Mouse (Mus musculus) urinary bladder, postnatal 4 days (tissue): ENCODE data around the gene Ppp1r14c.
A peak's percentile ranks its signal among the peaks of the same experiment; 100 is the strongest.

Experiments
- DNase-seq, 2 experiments: peaks; one replicate each; pipeline ENCODE4 v3.0.0; 2021 to 2022; ENCODE audit warnings: low spot score in 2 of 2

Gene Ppp1r14c

GRCm38 (mm10) chr10:3366036-3366869, at the start of gene Ppp1r14c:
Gene Ppp1r14c, plus strand, starts transcription at chr10:3366057.
- peak; percentile 20 to 59 for DNase-seq

- DNase-seq = no peak
Observed at GRCm38 (mm10) chr10:3321406-3321805, 44.5 kb upstream of the Ppp1r14c start.

- DNase-seq = no peak
Observed at GRCm38 (mm10) chr10:3325447-3325846, 40.4 kb upstream of the Ppp1r14c start.

- peak; percentile 34 to 72 for DNase-seq
Observed at GRCm38 (mm10) chr10:3332880-3333279, 33.0 kb upstream of the Ppp1r14c start.

DNA sequence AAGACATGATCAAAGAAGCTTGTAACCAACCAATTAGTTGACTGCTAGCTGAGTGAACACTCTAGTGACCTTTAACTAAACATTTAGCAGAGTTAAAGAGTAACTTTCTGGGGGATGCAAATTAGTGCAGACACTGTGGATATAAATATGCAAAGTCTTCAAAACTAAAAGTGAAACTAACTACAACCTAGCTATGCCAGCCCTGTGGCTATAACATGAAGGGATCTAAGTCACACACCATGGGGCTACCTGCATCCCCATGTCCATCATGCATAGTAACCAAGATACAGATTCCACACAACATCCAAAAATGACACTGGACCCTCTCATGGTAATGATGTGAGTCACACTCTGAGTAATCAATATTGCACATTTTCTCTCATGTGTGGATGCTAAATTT, 31.3 kb upstream of the Ppp1r14c start:
- DNase-seq = no peak

GRCm38 (mm10) chr10:3336729-3337329, 29.0 kb upstream of the Ppp1r14c start:
- DNase-seq = no peak

DNA sequence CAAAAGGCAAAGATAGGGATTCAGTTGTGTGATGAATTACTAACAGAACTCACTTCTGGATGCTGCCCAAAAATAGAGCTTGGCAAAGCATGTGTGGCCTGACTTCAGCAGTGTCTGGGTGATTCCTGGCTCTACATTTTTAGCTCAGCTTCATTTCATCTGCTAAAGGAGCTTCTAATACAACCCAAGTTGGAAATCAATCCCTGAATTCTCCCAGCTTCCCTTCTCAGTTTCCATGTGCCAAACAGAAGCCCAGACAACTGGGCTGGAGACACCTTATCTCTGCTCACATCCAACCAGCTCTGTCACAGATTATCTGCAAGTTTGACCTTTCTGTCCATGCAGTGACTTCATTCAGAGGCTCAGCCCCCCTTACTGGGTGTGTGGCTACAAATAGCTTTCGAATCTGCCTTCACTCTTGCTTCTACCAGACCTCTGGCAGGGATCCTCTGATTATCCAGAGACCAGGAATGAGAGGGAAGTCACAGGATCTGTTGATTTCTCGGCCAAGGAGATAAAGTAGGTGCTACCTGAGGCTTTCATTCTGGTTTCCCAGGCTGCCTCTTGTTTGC, 28.4 kb upstream of the Ppp1r14c start:
- no peak for DNase-seq

DNA sequence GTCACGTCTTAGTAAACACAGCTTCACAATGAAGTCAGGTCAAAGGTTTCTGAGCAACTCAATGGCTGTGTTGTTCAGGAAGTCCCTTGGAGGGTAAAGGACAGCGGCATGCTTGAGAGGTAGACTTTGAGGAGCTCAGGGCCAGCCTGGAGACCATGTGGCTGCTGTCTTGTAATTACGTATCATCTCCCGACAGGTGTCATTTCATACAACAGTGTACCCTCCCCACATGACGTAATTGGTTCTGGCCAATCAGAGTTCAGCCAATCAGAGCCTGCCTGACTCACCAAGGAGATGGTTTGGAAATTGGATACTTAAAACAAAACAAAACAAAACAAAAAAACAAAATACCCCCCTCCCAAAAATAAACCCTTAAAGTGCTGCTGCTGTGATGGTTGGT, 20.2 kb upstream of the Ppp1r14c start:
- no peak for DNase-seq

DNA sequence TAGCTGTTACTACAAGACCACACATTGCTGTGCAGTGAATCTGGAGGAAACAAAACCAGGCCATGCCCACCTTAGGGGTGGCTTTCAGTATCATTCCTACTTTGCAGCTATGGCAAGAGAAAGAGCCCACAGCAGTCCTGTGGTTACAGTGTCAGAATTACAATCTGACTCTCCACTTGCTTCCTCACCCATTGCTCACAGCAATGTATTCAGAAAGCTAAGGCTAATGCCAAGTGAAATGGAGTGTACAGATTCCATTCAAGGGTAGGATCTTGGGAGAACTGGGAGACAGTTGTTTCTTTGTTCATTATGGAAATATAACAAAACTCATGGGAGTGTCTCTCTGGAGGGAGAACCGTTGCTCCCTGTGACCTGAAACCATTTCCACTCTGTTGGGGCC, 6.3 kb upstream of the Ppp1r14c start:
- DNase-seq = no peak

GRCm38 (mm10) chr10:3365671-3366035, 204 bp upstream of the Ppp1r14c start:
- no peak for DNase-seq

DNA sequence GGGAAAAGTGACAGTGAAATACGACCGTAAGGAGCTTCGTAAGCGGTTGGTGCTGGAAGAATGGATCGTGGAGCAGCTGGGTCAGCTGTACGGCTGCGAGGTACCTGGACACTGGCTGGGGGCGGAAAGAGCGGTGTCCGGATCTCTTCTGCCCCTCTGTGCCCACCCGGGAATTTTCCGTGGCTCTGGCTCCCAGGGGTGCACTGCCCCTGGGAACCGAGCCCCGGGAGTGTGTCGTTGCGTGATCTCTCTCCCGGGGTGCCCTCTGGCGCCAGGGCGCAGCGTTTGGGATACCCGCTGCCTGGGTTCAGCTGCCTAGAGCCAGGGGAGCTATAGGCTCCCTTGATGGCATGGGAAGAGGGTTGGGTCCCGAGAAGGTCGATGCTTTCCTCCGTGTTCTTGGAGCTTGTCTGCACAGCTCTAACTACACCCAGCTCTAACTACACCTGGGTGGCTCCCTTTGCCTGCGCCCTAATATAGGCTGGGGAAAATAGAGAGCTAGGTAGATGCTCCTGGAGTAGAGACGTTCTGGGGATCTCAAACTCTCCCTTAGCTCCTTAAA, 1.1 kb downstream of the Ppp1r14c start:
- DNase-seq = no peak

- DNase-seq = no peak
Observed at GRCm38 (mm10) chr10:3367440-3367839, 1.6 kb downstream of the Ppp1r14c start.

GRCm38 (mm10) chr10:3383176-3383575, 17.3 kb downstream of the Ppp1r14c start:
- no peak for DNase-seq

GRCm38 (mm10) chr10:3392251-3392650, 26.4 kb downstream of the Ppp1r14c start:
- no peak for DNase-seq

- DNase-seq = no peak
Observed at GRCm38 (mm10) chr10:3393548-3393947, 27.7 kb downstream of the Ppp1r14c start.

DNA sequence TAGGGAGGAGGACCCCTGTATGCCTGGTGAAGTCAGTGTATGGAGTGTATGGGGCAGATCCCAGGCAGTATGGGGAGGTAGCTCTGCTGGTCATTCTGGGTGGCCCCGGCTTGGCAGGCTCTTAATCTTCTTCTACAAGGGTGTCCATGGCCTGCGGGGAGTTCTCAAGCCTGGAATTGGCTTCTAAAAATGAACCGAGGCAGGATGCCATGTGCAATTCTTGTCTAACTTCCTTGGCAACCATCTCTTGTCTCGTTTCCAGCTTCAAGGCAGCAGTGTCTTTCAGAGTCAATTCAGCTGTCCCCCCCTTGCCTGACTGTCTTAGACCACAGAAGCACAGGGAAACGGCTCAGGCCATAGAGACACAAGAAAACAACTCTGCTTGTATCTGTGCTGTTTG, 28.3 kb downstream of the Ppp1r14c start:
- peak in 1 of 2 experiments; percentile 26 for DNase-seq

- no peak for DNase-seq
Observed at GRCm38 (mm10) chr10:3394671-3395288, 28.9 kb downstream of the Ppp1r14c start.

DNA sequence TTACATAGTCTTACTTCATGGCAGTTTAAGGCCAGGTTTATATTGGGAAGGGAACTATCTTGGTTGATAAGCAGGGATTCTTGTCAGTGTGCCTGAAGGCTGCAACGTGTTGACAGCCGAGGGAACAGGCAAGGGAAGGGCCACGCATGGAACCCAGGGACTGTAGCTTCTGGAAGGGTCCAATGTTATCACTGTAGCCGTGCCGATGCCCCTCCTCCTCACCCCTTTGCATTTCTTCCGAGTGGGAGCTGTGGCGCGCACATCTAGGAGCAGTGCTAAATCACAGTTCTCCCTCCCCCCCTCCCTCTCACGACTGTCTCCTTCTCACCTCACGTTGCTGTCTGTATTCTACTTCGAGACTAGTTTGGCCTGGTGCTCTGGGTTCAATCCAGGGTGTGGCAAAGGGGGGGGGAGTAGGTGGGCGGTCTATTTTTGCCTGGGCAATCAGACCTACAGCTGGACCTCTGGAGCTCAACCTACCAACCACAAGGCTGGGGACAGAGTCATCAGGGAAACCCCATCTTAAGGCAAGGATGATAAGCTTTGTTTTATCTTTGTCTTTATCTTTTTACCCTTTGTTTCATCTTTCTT, 29.6 kb downstream of the Ppp1r14c start:
- DNase-seq = no peak

- no peak for DNase-seq
Observed at GRCm38 (mm10) chr10:3396008-3396795, 30.3 kb downstream of the Ppp1r14c start.

DNA sequence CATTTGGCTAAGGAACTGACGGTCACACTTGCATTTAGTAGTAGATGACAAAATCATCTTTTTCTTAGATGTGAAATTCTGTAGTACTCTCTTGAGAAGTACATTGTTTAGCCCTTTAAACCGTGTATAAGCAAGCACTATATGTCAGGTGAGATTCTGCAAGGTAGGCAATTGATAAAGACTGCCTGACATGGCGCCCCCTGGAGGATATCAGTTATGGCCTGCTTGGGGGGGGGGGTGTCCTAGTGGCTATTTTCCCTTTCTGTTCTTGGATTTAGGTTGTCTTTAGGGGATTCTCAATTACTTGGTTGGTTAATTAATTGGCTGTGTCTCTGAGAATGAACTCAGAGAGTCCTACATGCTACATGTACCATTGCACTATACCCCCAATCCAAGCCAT, 31.5 kb downstream of the Ppp1r14c start:
- no peak for DNase-seq

DNA sequence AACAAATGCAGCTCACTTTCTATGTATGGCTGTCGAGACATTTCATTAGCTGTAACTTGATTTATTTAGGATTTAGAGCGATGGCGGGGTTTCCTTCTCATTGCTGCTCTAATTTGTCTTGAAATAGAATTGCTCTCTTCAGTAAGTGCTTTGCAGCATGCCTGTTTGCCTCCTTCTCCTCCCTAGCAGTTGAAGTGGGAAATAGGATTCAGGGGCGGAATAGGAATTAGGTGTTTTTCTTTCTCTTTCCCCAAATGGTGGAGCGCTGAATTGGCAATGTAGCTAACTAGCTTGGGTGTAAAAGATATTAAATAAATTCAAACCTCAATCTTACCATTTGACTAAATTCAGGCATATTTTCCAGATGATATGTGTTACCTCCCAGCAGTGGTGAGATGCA, 32.2 kb downstream of the Ppp1r14c start:
- no peak for DNase-seq
